Mouse (Mus musculus) stomach, embryonic 14.5 days (tissue): ENCODE data around the gene Fgf2. TPM values are rescaled to one million over a fixed set of nuclear protein-coding genes. Genes with fewer than 3 reads are reported as not detected.

Source experiments
- ATAC-seq: fragments of 200-750 bp; cut with Nextera tagmentation; 2 replicates; pipeline ENCODE4 v1.8.0; 2017; ENCODE audit warnings: low read depth, moderate TSS enrichment; ENCODE audit not compliant: insufficient number of reproducible peaks, insufficient read depth, low FRiP score
- H3K27ac ChIP-seq: fragments of 300-500 bp; sonication (generic); 2 replicates; pipeline ENCODE4 v1.5.1; 2014; ENCODE audit warnings: mild to moderate bottlenecking, low read length, moderate library complexity, mixed read lengths
- H3K27me3 ChIP-seq: fragments of 300-500 bp; sonication (generic); 2 replicates; pipeline ENCODE4 v1.6.1; 2014; ENCODE audit warnings: low read length, control low read depth, mixed read lengths; ENCODE audit not compliant: control insufficient read depth, insufficient read depth
- H3K36me3 ChIP-seq: fragments of 300-500 bp; sonication (generic); 2 replicates; pipeline ENCODE4 v1.6.1; 2014; ENCODE audit warnings: mild to moderate bottlenecking, control low read depth, low read length, moderate library complexity, mixed read lengths; ENCODE audit not compliant: control insufficient read depth, insufficient read depth
- H3K4me1 ChIP-seq: fragments of 300-500 bp; sonication (generic); 2 replicates; pipeline ENCODE4 v1.6.1; 2014; ENCODE audit warnings: low read length, control low read depth, mixed read lengths; ENCODE audit not compliant: control insufficient read depth, insufficient read depth
- H3K4me2 ChIP-seq: fragments of 300-500 bp; sonication (generic); replicated peaks from 2 replicates; pipeline ENCODE4 v1.6.1; 2014; ENCODE audit warnings: low read depth, low read length, control low read depth
- H3K4me3 ChIP-seq: fragments of 300-500 bp; sonication (generic); 2 replicates; pipeline ENCODE4 v1.5.1; 2014; ENCODE audit warnings: low read depth, low read length, control low read depth
- H3K9ac ChIP-seq: fragments of 300-500 bp; sonication (generic); replicated peaks from 2 replicates; pipeline ENCODE4 v1.6.1; 2014; ENCODE audit warnings: low read depth, mild to moderate bottlenecking, control low read depth, low read length, moderate library complexity, mixed read lengths
- H3K9me3 ChIP-seq: fragments of 300-500 bp; sonication (generic); 2 replicates; pipeline ENCODE4 v1.6.1; 2016; ENCODE audit warnings: low read depth, low read length, control low read depth; ENCODE audit not compliant: control insufficient read depth
- WGBS: fragments of 180-500 bp; shearing (Covaris S2); extraction: QIAGEN DNeasy Blood & Tissue Kit; methylation state at CpG from one replicate; pipeline ENCODE4 v1.1.7; 2014; 5-methylcytosine and 5-hydroxymethylcytosine counted together
- polyA plus RNA-seq: library from polyadenylated mRNA; unstranded; fragments of >200 nt; fragmentation: Nextera tagmentation; extraction: Ambion mirVana; gene quantifications from 2 replicates; pipeline ENCODE4 v1.2.1, GENCODE M21; 2014

Gene Fgf2
- polyA plus RNA-seq, 1 experiment from 2014 or later = 3.1 TPM

DNA sequence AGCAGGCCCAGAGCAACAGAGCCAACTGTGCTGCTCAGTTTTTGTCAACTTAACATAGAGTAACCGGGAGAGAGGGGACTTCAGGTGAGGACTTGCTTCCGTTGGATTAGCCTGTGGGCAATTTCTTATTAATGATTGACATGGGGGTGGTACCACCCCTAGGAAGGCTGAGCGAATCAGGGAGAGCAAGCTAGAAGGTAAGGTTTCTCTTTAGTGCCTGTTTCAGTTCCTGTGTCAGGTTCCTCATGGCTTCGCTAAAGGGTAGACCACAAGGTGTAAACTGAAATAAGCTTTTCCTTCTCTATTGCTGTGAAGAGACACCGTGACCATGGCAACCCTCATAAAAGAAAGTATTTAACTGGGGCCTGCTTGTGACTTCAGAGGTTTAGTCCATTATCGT, 39.2 kb downstream of the Fgf2 start:
- Histone ChIP-seq H3K27ac (no peak overlapping the region), H3K27me3 (no peaks in the 10 kb centered on the region), H3K4me3 (no peak overlapping the region), H3K4me2 (no peak overlapping the region), H3K9ac (no peak overlapping the region), H3K9me3 (no peaks in the 10 kb centered on the region), H3K4me1 (no peaks in the 10 kb centered on the region), H3K36me3 (no peaks in the 10 kb centered on the region)
- no peak for ATAC-seq
- 84% methylated on average over 6 of the region's 6 CpGs for WGBS

DNA sequence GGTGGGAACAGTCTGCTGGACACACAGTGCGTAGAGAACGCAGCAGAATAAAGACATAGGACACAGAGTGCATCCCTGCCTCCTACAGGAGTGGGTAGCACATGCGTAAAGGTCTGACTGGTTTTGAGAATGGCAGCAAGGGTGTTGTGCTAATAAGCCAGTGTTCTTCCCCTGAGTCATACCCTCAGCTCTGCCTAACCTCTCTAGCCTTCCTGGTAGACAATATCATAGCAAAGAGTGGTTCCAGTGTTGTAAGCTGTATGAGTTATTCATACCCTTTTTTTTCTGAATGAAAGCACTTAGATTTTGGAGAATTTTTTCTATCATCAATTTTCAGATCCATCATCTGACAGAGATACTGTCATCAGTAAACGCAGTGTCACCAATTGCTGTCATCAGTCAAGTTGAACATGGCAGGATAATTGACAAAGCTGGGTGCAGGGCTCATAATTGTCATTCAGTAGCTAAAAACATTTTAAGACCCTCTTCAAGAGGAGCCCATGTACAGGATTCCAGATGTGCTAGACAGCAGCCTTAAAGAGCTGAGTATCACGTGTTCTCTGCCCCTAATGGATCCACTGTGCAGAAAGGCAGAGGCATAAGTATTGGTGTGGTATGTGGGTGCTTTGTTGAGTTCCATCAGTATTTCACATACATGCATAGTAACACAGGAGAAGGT, 48.9 kb downstream of the Fgf2 start:
- Histone ChIP-seq H3K4me3 (no peak overlapping the region), H3K4me2 (no peak overlapping the region), H3K9me3 (no peaks in the 10 kb centered on the region), H3K36me3 (no peaks in the 10 kb centered on the region), H3K4me1 (0 out of 2 replicates have a peak, but pooled peaks cover 9% of the 10 kb centered on the region), H3K27ac (no peak overlapping the region), H3K9ac (no peak overlapping the region), H3K27me3 (no peaks in the 10 kb centered on the region)
- ATAC-seq = no peak
- WGBS = 91% methylated on average over 5 of the region's 5 CpGs

DNA sequence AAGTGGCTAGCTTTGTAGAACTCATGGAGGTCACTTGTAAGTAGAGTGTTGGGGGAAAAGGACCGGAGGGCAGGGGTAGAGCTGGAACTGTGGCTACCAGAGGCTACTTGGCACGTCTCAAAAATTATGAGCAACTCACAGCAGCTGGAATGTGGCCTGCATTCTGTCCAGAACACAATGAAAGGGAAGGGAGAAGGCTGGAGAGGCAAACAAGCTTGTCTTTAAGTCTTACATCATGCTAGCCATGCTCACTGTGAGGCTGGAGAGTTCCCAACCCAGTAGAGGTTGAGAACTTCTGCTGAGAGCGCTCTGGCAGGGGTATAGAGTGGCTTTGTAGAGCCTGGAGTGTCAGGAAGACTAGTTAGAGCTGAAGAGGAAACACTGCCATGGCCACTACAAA, 49.5 kb downstream of the Fgf2 start:
- Histone ChIP-seq H3K36me3 (no peaks in the 10 kb centered on the region), H3K4me1 (0 out of 2 replicates have a peak, but pooled peaks cover 9% of the 10 kb centered on the region), H3K27ac (no peak overlapping the region), H3K4me2 (no peak overlapping the region), H3K27me3 (no peaks in the 10 kb centered on the region), H3K9ac (no peak overlapping the region), H3K4me3 (no peak overlapping the region), H3K9me3 (no peaks in the 10 kb centered on the region)
- WGBS = 82% methylated on average over 3 of the region's 3 CpGs
- ATAC-seq = no peak

DNA sequence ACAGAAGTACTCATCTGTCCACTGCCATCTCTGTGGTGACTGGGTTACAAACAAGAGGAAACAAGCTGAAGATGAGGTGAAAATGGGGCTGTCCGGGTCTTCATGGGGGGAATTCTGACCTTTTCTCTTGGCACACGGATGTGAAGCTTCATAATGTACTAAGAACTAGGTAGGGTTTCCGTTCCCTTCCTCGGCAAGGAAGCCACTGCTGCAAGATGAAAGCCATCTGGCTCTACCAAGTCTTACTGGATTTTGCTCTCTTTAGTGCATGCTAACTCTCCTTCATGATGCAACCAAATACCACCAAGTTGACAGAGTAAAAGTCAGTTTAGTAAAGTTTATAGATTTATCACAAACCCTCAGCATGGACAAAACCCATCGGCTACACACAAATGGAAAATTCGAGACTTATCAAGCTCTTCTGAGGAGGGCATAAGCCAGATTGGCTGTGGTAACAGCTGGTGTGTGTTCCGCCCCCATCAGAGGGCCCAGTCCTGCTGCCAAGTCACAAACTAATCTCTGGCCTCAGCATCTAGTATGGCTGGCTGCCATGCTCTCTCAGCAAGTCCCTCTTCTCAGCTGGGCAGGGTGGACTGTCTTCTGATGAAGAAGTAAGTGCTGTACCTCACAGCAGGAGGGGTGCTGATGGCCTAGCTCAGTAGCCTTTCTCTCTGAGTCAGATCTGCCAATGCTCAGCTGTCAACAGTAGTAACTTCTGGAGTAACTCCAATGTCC, 50.7 kb downstream of the Fgf2 start:
- no peak overlapping the region for H3K4me3 ChIP-seq
- no peaks in the 10 kb centered on the region for H3K9me3 ChIP-seq
- no peak overlapping the region for H3K9ac ChIP-seq
- WGBS = 66% methylated on average over 7 of the region's 7 CpGs
- H3K4me2 ChIP-seq = no peak overlapping the region
- H3K27me3 ChIP-seq = no peaks in the 10 kb centered on the region
- H3K27ac ChIP-seq = peak overlapping the region; percentile 21; the same call in 1 of the 2 replicates
- H3K36me3 ChIP-seq = no peaks in the 10 kb centered on the region
- no peak; the same call in 1 of the 2 replicates for ATAC-seq
- 0 out of 2 replicates have a peak, but pooled peaks cover 9% of the 10 kb centered on the region for H3K4me1 ChIP-seq

DNA sequence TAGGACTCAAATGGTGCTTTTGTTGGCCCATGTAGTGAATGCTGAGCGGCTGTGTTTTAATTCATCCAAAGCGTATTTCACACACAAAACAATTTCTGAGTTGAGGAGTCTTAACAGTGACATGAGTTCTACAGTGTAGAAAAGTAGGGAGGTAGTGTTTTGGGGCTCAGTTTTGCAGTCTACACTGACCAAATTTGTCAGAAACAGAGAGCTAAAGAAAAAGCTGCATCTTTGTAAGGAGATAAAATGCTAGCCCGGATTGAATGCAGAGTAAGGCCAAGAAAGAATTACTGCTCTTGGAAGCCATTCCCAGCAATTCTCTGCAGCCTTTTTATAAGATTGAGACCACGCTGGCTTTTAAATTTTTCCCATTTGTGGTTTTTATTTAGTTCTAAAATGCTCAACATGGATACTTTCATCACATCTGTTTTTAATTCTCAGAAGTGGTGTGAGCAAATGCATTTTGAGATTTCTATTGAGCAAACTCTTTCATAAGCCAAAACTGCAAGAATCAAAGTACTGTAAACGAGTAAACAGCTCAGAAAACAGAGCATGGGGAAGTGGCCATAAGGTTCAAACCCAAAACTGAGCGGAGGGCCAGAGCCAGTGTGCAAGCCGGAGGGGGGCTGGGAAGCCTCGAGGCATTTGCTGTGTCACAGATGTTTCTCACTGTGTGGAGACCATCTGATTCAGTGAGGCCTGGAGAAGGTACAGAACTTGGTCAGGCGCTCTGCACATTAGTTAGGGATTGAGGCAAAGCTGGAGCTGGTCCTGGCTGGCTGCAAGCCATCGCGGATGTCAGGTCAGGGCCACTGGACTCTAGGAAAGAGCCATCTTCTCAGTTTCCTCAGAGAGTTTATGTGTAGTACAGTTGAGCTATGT, 53.8 kb downstream of the Fgf2 start:
- 79% methylated on average over 11 of the region's 11 CpGs for WGBS
- Histone ChIP-seq H3K4me2 (no peak overlapping the region), H3K4me3 (no peak overlapping the region), H3K27me3 (no peaks in the 10 kb centered on the region), H3K9me3 (no peaks in the 10 kb centered on the region), H3K27ac (peak overlapping the region; percentile 16; the same call in 1 of the 2 replicates), H3K36me3 (no peaks in the 10 kb centered on the region), H3K9ac (no peak overlapping the region), H3K4me1 (0 out of 2 replicates have a peak, but pooled peaks cover 9% of the 10 kb centered on the region)
- 0 out of 2 replicates have a peak, but pooled peaks have one; percentile 28 for ATAC-seq

DNA sequence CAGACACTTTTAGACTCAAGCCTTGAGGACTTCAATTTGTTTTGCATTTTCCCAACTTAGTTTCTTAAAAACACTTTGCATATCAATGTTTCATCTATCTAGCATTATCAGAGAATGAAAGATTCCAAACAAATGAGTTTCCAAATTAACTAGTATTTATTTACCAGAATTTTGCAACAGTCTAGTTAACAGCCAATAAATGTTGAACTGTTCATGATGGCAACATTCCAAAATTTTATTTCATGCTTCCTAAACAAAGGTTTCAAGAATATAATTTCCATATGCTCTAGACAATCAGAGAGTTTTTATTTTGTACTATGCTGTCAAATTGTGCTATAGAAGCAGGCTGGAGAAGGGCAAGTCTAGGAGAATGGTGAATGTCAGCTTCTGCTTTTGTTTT, 59.5 kb downstream of the Fgf2 start:
- Histone ChIP-seq H3K36me3 (no peaks in the 10 kb centered on the region), H3K27ac (no peak overlapping the region), H3K4me2 (no peak overlapping the region), H3K27me3 (no peaks in the 10 kb centered on the region), H3K4me1 (no peaks in the 10 kb centered on the region), H3K4me3 (no peak overlapping the region), H3K9me3 (no peaks in the 10 kb centered on the region), H3K9ac (no peak overlapping the region)
- no peak for ATAC-seq

DNA sequence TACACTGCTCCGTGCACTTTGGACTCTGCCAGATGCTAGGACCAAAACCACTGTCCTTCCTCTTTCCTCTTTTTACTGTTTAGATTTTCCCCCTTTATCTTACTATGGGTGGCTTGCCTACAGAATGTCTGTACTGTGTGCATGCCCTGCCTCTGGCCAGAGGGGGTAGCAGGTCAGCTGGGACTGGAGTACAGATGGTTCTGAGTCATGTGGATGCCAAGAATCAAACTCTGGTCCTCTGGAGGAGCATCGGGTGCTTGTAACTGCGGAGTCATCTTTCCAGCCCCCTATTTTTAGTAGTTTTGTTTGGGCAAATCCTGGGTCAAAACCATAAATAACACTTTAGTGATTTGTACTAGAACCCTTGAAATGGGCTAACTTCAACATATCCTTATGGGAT, 65.3 kb downstream of the Fgf2 start:
- H3K36me3 ChIP-seq = no peaks in the 10 kb centered on the region
- H3K4me3 ChIP-seq = no peak overlapping the region
- no peaks in the 10 kb centered on the region for H3K9me3 ChIP-seq
- no peak for ATAC-seq
- H3K4me1 ChIP-seq = peaks cover under 1% of the 10 kb centered on the region; the same call in 1 of the 2 replicates
- no peak overlapping the region for H3K9ac ChIP-seq
- H3K27ac ChIP-seq = no peak overlapping the region
- 86% methylated on average over 3 of the region's 3 CpGs for WGBS
- H3K4me2 ChIP-seq = no peak overlapping the region
- no peaks in the 10 kb centered on the region for H3K27me3 ChIP-seq

DNA sequence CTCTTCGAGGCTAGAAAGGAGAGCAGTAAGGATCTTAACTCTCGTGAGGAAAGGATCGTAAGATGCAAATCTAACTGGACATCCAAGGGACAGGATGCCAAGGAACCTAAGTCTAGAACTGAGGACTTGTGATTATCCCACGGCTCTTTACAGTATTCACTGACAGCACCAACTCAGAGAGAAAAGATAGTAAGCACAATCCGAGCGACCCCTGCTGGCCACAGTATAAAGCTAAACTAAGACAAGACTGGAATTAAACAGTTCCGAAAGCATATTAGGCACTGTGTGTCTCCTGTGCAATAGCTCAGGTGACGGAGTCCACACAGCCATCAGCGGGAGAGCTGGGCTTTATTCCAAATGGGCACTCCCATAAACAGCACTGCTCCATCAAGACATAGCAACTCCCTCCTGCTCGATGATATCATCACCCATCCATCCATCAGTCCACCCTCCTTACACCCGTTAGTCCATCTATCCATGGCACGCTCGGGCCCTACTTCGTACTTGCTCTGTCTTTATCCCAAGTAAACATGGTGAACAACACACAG, 66.3 kb downstream of the Fgf2 start:
- Histone ChIP-seq H3K9ac (no peak overlapping the region), H3K4me1 (peaks cover 5% of the 10 kb centered on the region; the same call in 1 of the 2 replicates), H3K4me2 (no peak overlapping the region), H3K36me3 (no peaks in the 10 kb centered on the region), H3K27ac (no peak overlapping the region), H3K4me3 (no peak overlapping the region), H3K9me3 (no peaks in the 10 kb centered on the region), H3K27me3 (no peaks in the 10 kb centered on the region)
- no peak for ATAC-seq
- WGBS = 47% methylated on average over 14 of the region's 14 CpGs
